Mouse (Mus musculus) kidney, adult 2 months (tissue): ENCODE results near the gene Xrcc2.

Source experiments
- CTCF ChIP-seq: fragments of 200-500 bp; conservative IDR thresholded peaks from 2 replicates; pipeline ENCODE4 v1.5.1; 2011; ENCODE audit warnings: low read depth, mild to moderate bottlenecking, control low read depth, low read length, moderate library complexity, mixed read lengths; ENCODE audit not compliant: insufficient read depth, insufficient read length
- POLR2A ChIP-seq: fragments of 200-500 bp; IDR thresholded peaks from one replicate; pipeline ENCODE4 v1.6.1; 2011; ENCODE audit warnings: low read depth, low read length, control low read depth

GRCm38 (mm10) chr5:25738448-25738847 is 32.8 kb upstream of the Xrcc2 start:
- TF ChIP-seq CTCF: no peak
- TF ChIP-seq POLR2A: no peak
